Mouse (Mus musculus): ENCODE measurements around the gene Zfp775. TPM values are rescaled to one million over a fixed set of nuclear protein-coding genes. Genes with fewer than 3 reads are reported as not detected.

The Zfp775 gene
- total and polyA plus RNA-seq, 3 experiments = 6.2 to 12.9 (median 11.8) TPM

DNA sequence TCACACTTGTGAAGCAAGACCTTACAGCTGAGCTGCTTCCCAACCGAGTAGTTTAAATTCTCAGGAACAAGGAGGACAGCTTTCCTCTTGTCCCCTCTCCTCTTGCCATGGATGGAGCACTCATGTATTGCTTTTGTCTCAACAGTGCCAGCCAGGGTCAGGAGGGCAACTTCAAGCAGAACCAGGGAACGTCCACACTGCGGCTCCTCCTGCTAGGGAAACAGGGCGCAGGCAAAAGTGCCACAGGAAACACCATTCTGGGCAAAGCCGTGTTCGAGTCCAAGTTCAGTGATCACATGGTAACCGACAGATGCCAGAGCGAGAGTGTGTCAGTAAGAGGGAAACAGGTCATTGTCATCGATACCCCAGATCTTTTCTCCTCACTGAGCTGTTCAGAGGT is 48.2 kb downstream of the Zfp775 start:
- H3K4me3 ChIP-seq = no peak overlapping the region
- TF ChIP-seq POLR2A (IDR thresholded peaks at IDR 0.05; ENCODE audit: insufficient read depth, low read depth, low read length) (no peak), EP300 (IDR thresholded peaks at IDR 0.05; ENCODE audit: insufficient read depth, low read depth, low read length) (no peak), CTCF (IDR thresholded peaks at IDR 0.05) (no peak)
- H3K27ac ChIP-seq = no peak overlapping the region
- WGBS = 87% methylated on average over 9 of the region's 9 CpGs
- no peak for DNase-seq
- H3K9ac ChIP-seq (ENCODE audit: low read depth, low read length) = no peak overlapping the region
- H3K79me2 ChIP-seq (replicated peaks; ENCODE audit: control insufficient read depth, insufficient read depth, low read length) = no peaks in the 10 kb centered on the region
- intact Hi-C loops (cut with DNase I) = no loop called here
- H3K4me1 ChIP-seq (ENCODE audit: control insufficient read depth, insufficient read depth, low read length) = peaks cover 1% of the 10 kb centered on the region; the same call in 1 of the 2 replicates
- H3K27me3 ChIP-seq (ENCODE audit: control insufficient read depth, insufficient read depth, low read length) = no peaks in the 10 kb centered on the region
- H3K36me3 ChIP-seq (ENCODE audit: control insufficient read depth, insufficient read depth, low read length) = no peaks in the 10 kb centered on the region

DNA sequence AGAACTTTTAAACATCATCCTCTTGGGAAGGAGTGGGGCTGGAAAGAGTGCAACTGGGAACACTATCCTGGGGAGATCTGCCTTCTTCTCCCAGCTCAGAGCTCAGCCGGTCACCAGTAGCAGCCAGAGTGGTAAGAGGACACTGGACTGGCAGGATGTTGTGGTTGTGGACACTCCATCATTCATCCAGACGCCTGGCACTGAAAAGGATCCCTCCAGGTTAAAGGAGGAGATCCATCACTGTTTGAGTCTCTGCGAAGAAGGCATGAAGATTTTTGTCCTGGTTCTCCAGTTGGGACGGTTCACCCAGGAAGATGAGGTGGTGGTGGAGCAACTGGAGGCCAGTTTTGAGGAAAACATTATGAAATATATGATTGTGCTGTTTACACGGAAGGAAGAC is 56.9 kb downstream of the Zfp775 start:
- Histone ChIP-seq H3K4me3 (no peak overlapping the region), H3K27me3 (ENCODE audit: control insufficient read depth, insufficient read depth, low read length) (no peaks in the 10 kb centered on the region), H3K36me3 (ENCODE audit: control insufficient read depth, insufficient read depth, low read length) (no peaks in the 10 kb centered on the region; the same call in 1 of the 2 replicates), H3K27ac (no peak overlapping the region), H3K4me1 (ENCODE audit: control insufficient read depth, insufficient read depth, low read length) (no peaks in the 10 kb centered on the region; the same call in 1 of the 2 replicates), H3K79me2 (replicated peaks; ENCODE audit: control insufficient read depth, insufficient read depth, low read length) (no peaks in the 10 kb centered on the region), H3K9ac (ENCODE audit: low read depth, low read length) (no peak overlapping the region)
- 76% methylated on average over 5 of the region's 5 CpGs for WGBS
- TF ChIP-seq EP300 (IDR thresholded peaks at IDR 0.05; ENCODE audit: insufficient read depth, low read depth, low read length) = no peak
- no peak for TF ChIP-seq CTCF (IDR thresholded peaks at IDR 0.05)
- TF ChIP-seq POLR2A (IDR thresholded peaks at IDR 0.05; ENCODE audit: insufficient read depth, low read depth, low read length) = no peak
- intact Hi-C loops (cut with DNase I) = no loop called here
- no peak for DNase-seq

GRCm38 (mm10) chr6:48664750-48665149 is 62.9 kb downstream of the Zfp775 start:
- Histone ChIP-seq H3K79me2 (replicated peaks; ENCODE audit: control insufficient read depth, insufficient read depth, low read length) (no peaks in the 10 kb centered on the region), H3K27me3 (ENCODE audit: control insufficient read depth, insufficient read depth, low read length) (no peaks in the 10 kb centered on the region), H3K36me3 (ENCODE audit: control insufficient read depth, insufficient read depth, low read length) (no peaks in the 10 kb centered on the region), H3K27ac (no peak overlapping the region), H3K4me1 (ENCODE audit: control insufficient read depth, insufficient read depth, low read length) (no peaks in the 10 kb centered on the region), H3K9ac (ENCODE audit: low read depth, low read length) (no peak overlapping the region), H3K4me3 (no peak overlapping the region)
- intact Hi-C loops (cut with DNase I) = no loop called here
- 82% methylated on average over 4 of the region's 4 CpGs for WGBS
- DNase-seq = no peak
- TF ChIP-seq CTCF (IDR thresholded peaks at IDR 0.05) (no peak), EP300 (IDR thresholded peaks at IDR 0.05; ENCODE audit: insufficient read depth, low read depth, low read length) (no peak), POLR2A (IDR thresholded peaks at IDR 0.05; ENCODE audit: insufficient read depth, low read depth, low read length) (no peak)

DNA sequence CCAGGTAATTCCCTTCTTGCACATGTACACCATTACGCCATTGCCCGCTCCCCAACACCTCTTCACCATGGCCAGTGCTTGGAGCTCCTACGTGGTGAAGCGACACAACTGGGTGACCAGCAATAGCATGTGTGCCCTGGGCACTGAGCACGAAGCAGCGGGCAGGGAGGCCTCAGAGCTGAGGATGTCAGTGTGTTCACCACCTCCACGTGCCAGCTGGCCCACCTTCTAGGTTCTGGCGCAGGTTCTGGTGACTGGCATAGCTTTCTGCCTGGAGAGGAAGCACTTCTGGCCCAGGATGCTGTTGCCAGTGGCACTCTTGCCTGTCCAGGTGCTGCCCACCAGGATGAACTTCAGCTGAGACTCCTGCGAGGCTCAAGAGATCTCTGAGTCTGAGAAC is 63.6 kb downstream of the Zfp775 start:
- WGBS = 91% methylated on average over 9 of the region's 9 CpGs
- intact Hi-C loops (cut with DNase I) = no loop called here
- H3K9ac ChIP-seq (ENCODE audit: low read depth, low read length) = no peak overlapping the region
- no peaks in the 10 kb centered on the region for H3K27me3 ChIP-seq (ENCODE audit: control insufficient read depth, insufficient read depth, low read length)
- no peak overlapping the region for H3K4me3 ChIP-seq
- DNase-seq = no peak
- no peaks in the 10 kb centered on the region for H3K4me1 ChIP-seq (ENCODE audit: control insufficient read depth, insufficient read depth, low read length)
- H3K79me2 ChIP-seq (replicated peaks; ENCODE audit: control insufficient read depth, insufficient read depth, low read length) = no peaks in the 10 kb centered on the region
- H3K27ac ChIP-seq = no peak overlapping the region
- no peak for TF ChIP-seq CTCF (IDR thresholded peaks at IDR 0.05)
- TF ChIP-seq EP300 (IDR thresholded peaks at IDR 0.05; ENCODE audit: insufficient read depth, low read depth, low read length) = no peak
- TF ChIP-seq POLR2A (IDR thresholded peaks at IDR 0.05; ENCODE audit: insufficient read depth, low read depth, low read length) = no peak
- no peaks in the 10 kb centered on the region for H3K36me3 ChIP-seq (ENCODE audit: control insufficient read depth, insufficient read depth, low read length)

DNA sequence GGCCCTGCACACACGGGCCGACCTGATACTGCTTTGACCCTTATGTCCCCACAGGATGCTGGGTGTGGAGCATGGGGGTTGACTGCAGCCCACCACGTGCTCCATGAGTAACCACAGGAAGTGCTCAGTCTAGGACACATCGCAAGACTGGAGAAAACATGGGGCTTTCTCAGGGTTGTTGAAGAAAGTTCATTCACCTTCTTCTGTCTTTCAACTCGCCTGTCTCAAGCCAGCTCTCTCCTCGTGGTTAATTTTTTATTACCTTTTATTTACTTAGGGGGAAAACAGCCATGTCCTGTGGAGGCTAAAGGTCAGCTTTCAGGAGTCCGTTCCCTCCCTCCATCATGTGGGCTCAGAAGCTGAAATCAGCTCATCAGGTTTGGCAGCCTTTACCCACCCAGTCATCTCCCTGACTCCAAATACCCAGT is 64.3 kb downstream of the Zfp775 start:
- Histone ChIP-seq H3K9ac (ENCODE audit: low read depth, low read length) (no peak overlapping the region), H3K36me3 (ENCODE audit: control insufficient read depth, insufficient read depth, low read length) (no peaks in the 10 kb centered on the region), H3K27me3 (ENCODE audit: control insufficient read depth, insufficient read depth, low read length) (no peaks in the 10 kb centered on the region), H3K4me1 (ENCODE audit: control insufficient read depth, insufficient read depth, low read length) (no peaks in the 10 kb centered on the region), H3K79me2 (replicated peaks; ENCODE audit: control insufficient read depth, insufficient read depth, low read length) (no peaks in the 10 kb centered on the region), H3K4me3 (no peak overlapping the region), H3K27ac (no peak overlapping the region)
- no peak for TF ChIP-seq EP300 (IDR thresholded peaks at IDR 0.05; ENCODE audit: insufficient read depth, low read depth, low read length)
- no peak for TF ChIP-seq CTCF (IDR thresholded peaks at IDR 0.05)
- TF ChIP-seq POLR2A (IDR thresholded peaks at IDR 0.05; ENCODE audit: insufficient read depth, low read depth, low read length) = no peak
- DNase-seq = no peak
- WGBS = 37% methylated on average over 7 of the region's 7 CpGs
- intact Hi-C loops (cut with DNase I) = no loop called here

- Histone ChIP-seq H3K27me3 (ENCODE audit: control insufficient read depth, insufficient read depth, low read length) (no peaks in the 10 kb centered on the region), H3K27ac (no peak overlapping the region), H3K4me1 (ENCODE audit: control insufficient read depth, insufficient read depth, low read length) (no peaks in the 10 kb centered on the region), H3K36me3 (ENCODE audit: control insufficient read depth, insufficient read depth, low read length) (no peaks in the 10 kb centered on the region), H3K79me2 (replicated peaks; ENCODE audit: control insufficient read depth, insufficient read depth, low read length) (no peaks in the 10 kb centered on the region), H3K9ac (ENCODE audit: low read depth, low read length) (no peak overlapping the region), H3K4me3 (no peak overlapping the region)
- intact Hi-C loops (cut with DNase I) = no loop called here
- TF ChIP-seq POLR2A (IDR thresholded peaks at IDR 0.05; ENCODE audit: insufficient read depth, low read depth, low read length) (no peak), CTCF (IDR thresholded peaks at IDR 0.05) (no peak), EP300 (IDR thresholded peaks at IDR 0.05; ENCODE audit: insufficient read depth, low read depth, low read length) (no peak)
- DNase-seq = no peak
Measured at GRCm38 (mm10) chr6:48668022-48668421, 66.2 kb downstream of the Zfp775 start.
